8 mouse cellular contexts compared by ENCODE assay signal in genomic region chr14:26994211-26994741, GRCm38 (mm10). TPM values are rescaled to one million over a fixed set of nuclear protein-coding genes. Genes with fewer than 3 reads are reported as not detected.
DNase-seq lines count a peak whose midpoint lies in the region; ATAC-seq and TF ChIP-seq lines count a peak whose summit lies in the region.

Gene Hesx1 (plus strand): TSS chr14:26994416.

- H3K4me3 ChIP-seq in testis, adult 2 months (ENCODE audit: control insufficient read depth, low read depth, low read length): peak within 1 kb of the TSS; percentile 62
- peak within 1 kb of the TSS; percentile 42 for H3K4me3 ChIP-seq in heart, embryonic 12.5 days
- peak within 1 kb of the TSS; percentile 42 for H3K4me3 ChIP-seq in kidney, embryonic 16.5 days (ENCODE audit: low read length)

- no peaks in the 10 kb centered on the region for H3K9me3 ChIP-seq in heart, embryonic 12.5 days (replicated peaks)
- H3K9me3 ChIP-seq in kidney, embryonic 16.5 days (ENCODE audit: low read length): no peaks in the 10 kb centered on the region

- no peak for TF ChIP-seq POLR2A in testis, adult 2 months (IDR thresholded peaks at IDR 0.05; ENCODE audit: control insufficient read depth, low read depth, low read length)

- peak within 1 kb of the TSS; percentile 73 for H3K4me2 ChIP-seq in heart, embryonic 12.5 days
- H3K4me2 ChIP-seq in kidney, embryonic 16.5 days (replicated peaks; ENCODE audit: low read depth, low read length): peak within 1 kb of the TSS; percentile 65

- 4% methylated on average over 16 of the region's 16 CpGs for WGBS in heart, embryonic 12.5 days
- 6% methylated on average over 16 of the region's 16 CpGs for WGBS in kidney, embryonic 16.5 days

- H3K36me3 ChIP-seq in testis, adult 2 months (ENCODE audit: control insufficient read depth, insufficient read depth, low read length): no peaks in the 10 kb centered on the region
- H3K36me3 ChIP-seq in heart, embryonic 12.5 days: no peaks in the 10 kb centered on the region
- no peaks in the 10 kb centered on the region for H3K36me3 ChIP-seq in kidney, embryonic 16.5 days (ENCODE audit: insufficient read depth, low read length)

- DNase-seq in testis, postnatal 14 days (ENCODE audit: low spot score): no peak
- DNase-seq in embryo, embryonic 11 days: peak; percentile 87
- DNase-seq in lung, postnatal 36 days: peak; percentile 49
- DNase-seq in retina, postnatal 1 day: peak; percentile 78

- peak within 1 kb of the TSS; percentile 50; the same call in 1 of the 2 replicates for H3K9ac ChIP-seq in heart, embryonic 12.5 days
- peak within 1 kb of the TSS; percentile 45 for H3K9ac ChIP-seq in kidney, embryonic 16.5 days (replicated peaks; ENCODE audit: low read length)

- H3K4me1 ChIP-seq in testis, adult 2 months (ENCODE audit: control insufficient read depth, insufficient read depth, low read length): peaks cover 7% of the 10 kb centered on the region
- H3K4me1 ChIP-seq in heart, embryonic 12.5 days (replicated peaks): peaks cover 11% of the 10 kb centered on the region
- peaks cover 15% of the 10 kb centered on the region for H3K4me1 ChIP-seq in kidney, embryonic 16.5 days (ENCODE audit: insufficient read depth, low read length)

- TF ChIP-seq CTCF in testis, adult 2 months (IDR thresholded peaks at IDR 0.05; ENCODE audit: control insufficient read depth, insufficient read depth, insufficient replicate concordance, low read depth, low read length): no peak

- 0 out of 2 replicates have a peak within 1 kb of the TSS, but pooled peaks have one; percentile 18 for H3K27ac ChIP-seq in testis, adult 2 months (ENCODE audit: control insufficient read depth, insufficient read depth, low read depth, low read length)
- H3K27ac ChIP-seq in heart, embryonic 12.5 days (ENCODE audit: poor library complexity, severe bottlenecking): peak within 1 kb of the TSS; percentile 54
- peak within 1 kb of the TSS; percentile 58 for H3K27ac ChIP-seq in kidney, embryonic 16.5 days (ENCODE audit: low read length)

- H3K27me3 ChIP-seq in testis, adult 2 months (ENCODE audit: control insufficient read depth, insufficient read depth, low read length): no peaks in the 10 kb centered on the region
- H3K27me3 ChIP-seq in heart, embryonic 12.5 days (replicated peaks): 0 out of 2 replicates have a peak, but pooled peaks cover 6% of the 10 kb centered on the region
- no peaks in the 10 kb centered on the region for H3K27me3 ChIP-seq in kidney, embryonic 16.5 days (ENCODE audit: insufficient read depth, low read length)

- peak; percentile 45; the same call in 1 of the 2 replicates for ATAC-seq in heart, embryonic 12.5 days (ENCODE audit: insufficient number of reproducible peaks, low FRiP score)
- peak; percentile 77 for ATAC-seq in kidney, embryonic 16.5 days (ENCODE audit: low FRiP score, low TSS enrichment)
- ATAC-seq in erythroid progenitor cell, adult 5-6 weeks (replicated peaks; ENCODE audit: low FRiP score, poor library complexity, severe bottlenecking): no peak

RNA-seq across cellular contexts. Expression of gene Hesx1, which starts in this region (rescaled TPM):
- polyA plus RNA-seq in testis, adult 2 months (2012; rRNA removed): not detected in 2 replicates
- polyA plus RNA-seq in heart, embryonic 12.5 days (2016; fragmentation: Nextera tagmentation; extraction: Ambion mirVana): 0.26 and 0.52 TPM in 2 replicates
- 0.65 and 0.90 TPM in 2 replicates for polyA plus RNA-seq in kidney, embryonic 16.5 days (2015; fragmentation: Nextera tagmentation; extraction: Ambion mirVana)
- not detected in 2 replicates for total RNA-seq in erythroid progenitor cell, adult 5-6 weeks (2015; ENCODE audit: low replicate concordance)
- not detected in 2 replicates for total RNA-seq in erythroid progenitor cell, adult 5-6 weeks (2017; ENCODE audit: low replicate concordance)

Comparison
In these comparisons a context has a peak if more than half of its experiments do, and no peak if none do; other contexts are left out.
1. Peak in ATAC-seq, H3K4me3 ChIP-seq, H3K27ac ChIP-seq, H3K9ac ChIP-seq and H3K4me2 ChIP-seq in heart, embryonic 12.5 days; RNA of the gene not detected or under 1 TPM.
2. Peak in ATAC-seq, H3K4me3 ChIP-seq, H3K27ac ChIP-seq, H3K9ac ChIP-seq and H3K4me2 ChIP-seq in kidney, embryonic 16.5 days; RNA of the gene not detected or under 1 TPM.